Mouse (Mus musculus): ENCODE results near the gene Nanos2. TPM values are rescaled to one million over a fixed set of nuclear protein-coding genes. Genes with fewer than 3 reads are reported as not detected.

Gene Nanos2
- not detected in 2 replicates for polyA plus RNA-seq (2012; rRNA removed)

DNA sequence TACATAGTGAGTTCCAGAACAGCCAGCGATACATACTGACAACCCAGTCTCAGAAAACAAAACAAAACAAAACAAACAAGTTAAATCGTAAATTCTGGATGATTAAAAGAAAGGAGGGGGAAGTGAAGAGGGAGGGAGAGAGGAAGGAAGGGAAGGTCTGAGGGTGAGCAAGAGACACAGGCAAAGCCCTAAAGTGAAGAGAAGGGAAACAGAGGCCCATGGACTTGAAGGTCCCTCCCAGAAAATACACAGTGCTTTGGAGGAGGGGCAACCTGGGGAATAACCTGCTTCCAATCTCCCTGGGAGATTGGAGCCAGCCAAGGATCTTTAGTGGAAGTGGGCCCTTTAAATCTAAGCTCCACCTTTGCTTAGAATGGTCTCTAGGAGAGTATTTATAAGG lies at the start of gene Nanos2:
Nanos2 (plus strand) TSS at position 301 of the 400 bp plus-strand sequence.

DNA sequence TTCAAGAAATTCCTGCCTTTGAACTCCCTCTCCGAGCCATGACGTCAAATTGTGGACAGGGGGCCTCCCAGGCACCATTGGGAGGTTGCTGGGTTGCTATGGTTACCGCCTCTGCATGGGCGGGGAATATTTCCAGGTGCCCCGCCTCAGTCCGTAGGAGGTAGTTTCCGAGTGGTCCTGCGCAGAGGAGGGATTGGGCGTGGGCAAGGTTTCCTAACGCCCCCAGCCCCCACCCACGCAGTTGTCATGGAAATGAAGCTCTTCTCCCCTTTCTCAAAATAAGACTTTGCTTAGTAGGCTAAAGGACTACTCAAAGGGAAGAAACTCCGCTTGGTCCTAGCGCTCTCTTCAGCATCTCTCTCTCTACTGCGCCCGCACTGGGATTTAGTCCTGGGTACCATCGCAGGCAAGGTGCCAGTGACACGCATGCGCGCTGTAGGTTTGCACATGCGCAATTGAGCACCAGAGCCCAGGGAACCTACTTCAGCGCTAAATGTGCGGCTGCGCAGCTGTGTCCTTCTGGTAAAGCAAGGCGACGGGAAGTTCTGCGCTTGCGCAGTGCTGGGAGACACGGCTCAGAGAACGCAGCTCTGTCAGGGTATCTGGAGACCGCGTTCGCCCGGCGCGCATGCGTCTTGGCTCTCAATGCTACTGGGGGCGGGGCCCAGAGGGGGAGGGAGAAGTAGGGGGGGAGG lies 3.5 kb downstream of the Nanos2 start, which contains the start of gene Mypop:
Mypop (plus strand) TSS at position 645 of the 695 bp plus-strand sequence.

DNA sequence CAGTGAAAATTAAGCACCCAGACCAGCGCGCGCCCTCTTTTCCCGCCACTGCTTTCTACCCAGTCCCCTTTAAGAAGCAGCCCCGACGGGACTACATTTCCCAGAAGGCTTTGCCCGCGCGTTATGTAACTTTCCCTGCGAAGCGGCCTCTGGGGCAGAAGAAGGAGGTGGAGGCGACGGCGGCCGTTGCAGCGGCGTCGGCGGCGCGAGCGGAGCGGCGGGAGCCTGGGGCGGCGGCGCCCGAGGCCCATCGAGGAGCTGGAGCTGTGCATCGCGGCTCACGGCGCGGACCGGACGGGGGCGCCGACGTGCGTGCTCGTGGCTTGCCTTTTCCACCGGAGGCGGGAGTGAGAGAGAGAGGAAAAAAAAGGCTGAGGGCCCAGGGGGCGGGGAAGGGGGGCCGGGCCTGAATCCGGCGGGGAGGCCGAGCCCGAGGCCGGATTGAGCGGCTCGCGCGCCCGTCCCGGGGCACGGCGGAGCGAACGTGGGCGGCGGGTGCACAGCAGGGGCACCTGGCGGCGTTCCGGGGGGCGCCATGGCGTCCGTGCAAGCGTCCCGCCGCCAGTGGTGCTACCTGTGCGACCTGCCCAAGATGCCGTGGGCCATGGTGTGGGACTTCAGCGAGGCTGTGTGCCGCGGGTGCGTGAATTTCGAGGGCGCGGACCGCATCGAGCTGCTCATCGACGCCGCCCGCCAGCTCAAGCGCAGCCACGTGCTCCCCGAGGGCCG lies 16.9 kb downstream of the Nanos2 start, which contains the start of gene Irf2bp1:
Irf2bp1 (plus strand) TSS at position 143 of the 729 bp plus-strand sequence.

DNA sequence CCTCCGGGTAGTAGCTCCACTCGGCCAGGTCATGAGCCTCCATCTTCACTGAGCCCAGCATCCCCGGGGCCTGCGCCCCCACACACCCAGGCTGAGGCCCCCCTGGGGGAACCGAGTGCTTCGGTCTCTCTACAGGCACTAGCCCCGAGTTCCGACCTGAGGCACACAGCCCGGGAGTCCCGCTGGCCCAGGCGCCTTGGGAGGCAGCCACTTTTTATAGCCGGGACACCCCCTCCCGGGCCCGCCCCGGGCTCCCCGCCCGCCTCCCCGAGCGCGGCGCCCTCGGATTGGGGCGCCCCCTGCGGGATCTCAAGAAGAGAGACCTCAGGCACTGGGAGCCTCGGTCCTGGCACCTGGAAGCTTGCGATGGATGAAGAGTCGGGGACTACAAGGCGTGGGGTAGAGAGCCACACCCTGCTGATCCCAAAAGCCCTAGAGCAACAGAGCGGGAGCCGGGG lies 36.2 kb downstream of the Nanos2 start, which contains the start of gene Foxa3:
Foxa3 (minus strand) TSS at position 182 of the 458 bp plus-strand sequence.

DNA sequence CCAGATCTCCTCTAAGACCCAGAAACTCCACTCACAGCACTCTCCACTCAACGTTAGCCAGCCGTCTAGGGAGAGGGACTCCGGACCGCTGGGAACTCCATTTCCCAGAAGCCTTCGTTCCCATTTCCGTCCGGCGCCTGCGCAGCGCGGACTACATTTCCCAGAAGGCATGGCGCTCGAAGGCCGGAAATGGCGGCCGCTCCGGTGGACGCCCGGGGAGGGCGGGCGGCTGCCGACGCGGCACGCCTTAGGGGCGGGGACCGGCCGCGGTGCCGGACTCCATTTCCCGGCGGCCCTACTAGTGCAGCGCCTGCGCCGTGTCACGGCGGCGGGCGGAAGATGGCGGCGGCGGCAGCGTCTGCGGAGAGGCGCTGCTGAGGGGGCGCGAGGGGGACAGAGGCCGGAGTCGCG lies 36.9 kb downstream of the Nanos2 start, which contains the start of gene Sympk:
Sympk (plus strand) TSS at position 282 of the 411 bp plus-strand sequence.

Other genes starting within 250 kb of the Nanos2 start
- gene Psg19, start 188.9 kb upstream of the Nanos2 start, polyA plus RNA-seq (2012; rRNA removed), result not detected in 2 replicates
- 0.10 TPM in 1 of 2 replicates, not detected in the other for gene Psg17, start 165.8 kb upstream of the Nanos2 start, polyA plus RNA-seq (2012; rRNA removed)
- gene Mill2, start 147.4 kb upstream of the Nanos2 start, polyA plus RNA-seq (2012; rRNA removed), result 2.3 and 2.9 TPM in 2 replicates
- gene Pglyrp1, start 116.1 kb upstream of the Nanos2 start, polyA plus RNA-seq (2012; rRNA removed), result 181 and 289 TPM in 2 replicates
- gene Ccdc61, start 77.0 kb upstream of the Nanos2 start, polyA plus RNA-seq (2012; rRNA removed), result 14.5 and 18.4 TPM in 2 replicates
- gene Nova2, start 61.5 kb upstream of the Nanos2 start, polyA plus RNA-seq (2012; rRNA removed), result 0.28 and 0.38 TPM in 2 replicates
- gene Mypop, start 3.8 kb downstream of the Nanos2 start, polyA plus RNA-seq (2012; rRNA removed), result 5.5 and 6.7 TPM in 2 replicates
- 18.4 and 26.7 TPM in 2 replicates for gene Irf2bp1, start 16.6 kb downstream of the Nanos2 start, polyA plus RNA-seq (2012; rRNA removed)
- gene Foxa3, start 36.1 kb downstream of the Nanos2 start, polyA plus RNA-seq (2012; rRNA removed), result 50.7 and 52.1 TPM in 2 replicates
- 47.9 and 60.8 TPM in 2 replicates for gene Sympk, start 37.0 kb downstream of the Nanos2 start, polyA plus RNA-seq (2012; rRNA removed)
- gene Rsph6a, start 67.3 kb downstream of the Nanos2 start, polyA plus RNA-seq (2012; rRNA removed), result 0.18 TPM in 1 of 2 replicates, not detected in the other
- 21.7 and 24.0 TPM in 2 replicates for gene Dmwd, start 88.8 kb downstream of the Nanos2 start, polyA plus RNA-seq (2012; rRNA removed)
- gene Dmpk, start 96.4 kb downstream of the Nanos2 start, polyA plus RNA-seq (2012; rRNA removed), result 706 and 850 TPM in 2 replicates
- gene Six5, start 107.2 kb downstream of the Nanos2 start, polyA plus RNA-seq (2012; rRNA removed), result 27.1 and 28.4 TPM in 2 replicates
- 0.05 and 0.11 TPM in 2 replicates for gene Gm4969, start 131.0 kb downstream of the Nanos2 start, polyA plus RNA-seq (2012; rRNA removed)
- 4.7 and 6.4 TPM in 2 replicates for gene Fbxo46, start 132.5 kb downstream of the Nanos2 start, polyA plus RNA-seq (2012; rRNA removed)
- gene Qpctl, start 161.9 kb downstream of the Nanos2 start, polyA plus RNA-seq (2012; rRNA removed), result 7.6 and 10.2 TPM in 2 replicates
- gene Snrpd2, start 162.3 kb downstream of the Nanos2 start, polyA plus RNA-seq (2012; rRNA removed), result 3.1 and 3.8 TPM in 2 replicates
- gene Gipr, start 178.7 kb downstream of the Nanos2 start, polyA plus RNA-seq (2012; rRNA removed), result 0.16 and 0.48 TPM in 2 replicates
- 25.7 and 35.9 TPM in 2 replicates for gene Eml2, start 189.0 kb downstream of the Nanos2 start, polyA plus RNA-seq (2012; rRNA removed)
- gene Gpr4, start 225.1 kb downstream of the Nanos2 start, polyA plus RNA-seq (2012; rRNA removed), result 5.0 and 5.8 TPM in 2 replicates
- 15.9 and 16.9 TPM in 2 replicates for gene Opa3, start 240.9 kb downstream of the Nanos2 start, polyA plus RNA-seq (2012; rRNA removed)

Measured in stomach, adult 2 months (tissue).